Mouse (Mus musculus) brain, embryonic 14.5 days (tissue): ENCODE data around the gene Opcml. TPM values are rescaled to one million over a fixed set of nuclear protein-coding genes. Genes with fewer than 3 reads are reported as not detected.
A peak's percentile ranks its signal among the peaks of the same experiment; 100 is the strongest.

Experiments used
- DNase-seq: peaks from one replicate; pipeline ENCODE4 v3.0.0-alpha.2; 2011; ENCODE audit warnings: low read depth
- CTCF ChIP-seq: fragments of 200-500 bp; IDR thresholded peaks from 2 replicates; pipeline ENCODE4 v1.5.1; 2012; ENCODE audit warnings: inconsistent platforms, mild to moderate bottlenecking, moderate library complexity, borderline replicate concordance; ENCODE audit not compliant: insufficient read depth, insufficient read length; ENCODE audit errors: extremely low read depth
- POLR2A ChIP-seq: fragments of 200-500 bp; IDR thresholded peaks from 2 replicates; pipeline ENCODE4 v1.6.1; 2012; ENCODE audit warnings: mild to moderate bottlenecking, inconsistent platforms, borderline replicate concordance; ENCODE audit not compliant: poor library complexity, insufficient read depth, insufficient read length, severe bottlenecking; ENCODE audit errors: extremely low read depth
- polyA plus RNA-seq: library from polyadenylated mRNA; depleted of rRNA; stranded (reverse); fragments of >200 nt; gene quantifications from 2 replicates; pipeline ENCODE4 v1.2.3, GENCODE M21; 2012

Gene Opcml
- polyA plus RNA-seq, 1 experiment: 22.0 TPM

GRCm38 (mm10) chr9:28190226-28190625 lies 399.7 kb downstream of the Opcml start:
- TF ChIP-seq POLR2A (no peak), CTCF (no peak)
- DNase-seq: peak; percentile 21

- TF ChIP-seq CTCF (no peak), POLR2A (no peak)
- no peak for DNase-seq
These were observed 400.2 kb downstream of the Opcml start for GRCm38 (mm10) chr9:28190751-28191150.

- peak; percentile 28 for DNase-seq
- no peak for TF ChIP-seq CTCF
- TF ChIP-seq POLR2A: no peak
These were observed 406.0 kb downstream of the Opcml start for GRCm38 (mm10) chr9:28196550-28196949.

GRCm38 (mm10) chr9:28197061-28197460 lies 406.5 kb downstream of the Opcml start:
- TF ChIP-seq CTCF: no peak
- TF ChIP-seq POLR2A: no peak
- peak; percentile 50 for DNase-seq

- DNase-seq: peak; percentile 79
- TF ChIP-seq CTCF: peak; percentile 78
- TF ChIP-seq POLR2A: no peak
These were observed 407.1 kb downstream of the Opcml start for GRCm38 (mm10) chr9:28197631-28198030.

GRCm38 (mm10) chr9:28198106-28198694 lies 407.6 kb downstream of the Opcml start:
- DNase-seq: peak; percentile 33
- TF ChIP-seq CTCF (no peak), POLR2A (no peak)

GRCm38 (mm10) chr9:28207441-28207840 lies 416.9 kb downstream of the Opcml start:
- TF ChIP-seq CTCF (no peak), POLR2A (no peak)
- DNase-seq: peak; percentile 81

GRCm38 (mm10) chr9:28208696-28209095 lies 418.1 kb downstream of the Opcml start:
- no peak for DNase-seq

GRCm38 (mm10) chr9:28211877-28212276 lies 421.3 kb downstream of the Opcml start:
- DNase-seq: peak; percentile 92
- TF ChIP-seq POLR2A (no peak), CTCF (no peak)

More at GRCm38 (mm10) chr9:28208696-28209095, 418.1 kb downstream of the Opcml start:
- TF ChIP-seq CTCF: no peak
- TF ChIP-seq POLR2A: no peak

GRCm38 (mm10) chr9:28213893-28214292 lies 423.3 kb downstream of the Opcml start:
- TF ChIP-seq CTCF (no peak), POLR2A (no peak)
- peak; percentile 79 for DNase-seq

GRCm38 (mm10) chr9:28218026-28218646 lies 427.6 kb downstream of the Opcml start:
- peak; percentile 31 for DNase-seq
- TF ChIP-seq POLR2A (no peak), CTCF (no peak)

- no peak for TF ChIP-seq POLR2A
- no peak for TF ChIP-seq CTCF
- no peak for DNase-seq
These were observed 432.2 kb downstream of the Opcml start for GRCm38 (mm10) chr9:28222726-28223125.

- no peak for TF ChIP-seq CTCF
- peak; percentile 82 for DNase-seq
These were observed 435.4 kb downstream of the Opcml start for GRCm38 (mm10) chr9:28225824-28226569.
